Mouse (Mus musculus) layer of hippocampus, adult 9-10 months (tissue): ENCODE results near the gene Sez6.

Experiments used
- DNase-seq: peaks from one replicate; pipeline ENCODE4 v3.0.0; 2022; ENCODE audit warnings: low spot score

Gene Sez6

DNA sequence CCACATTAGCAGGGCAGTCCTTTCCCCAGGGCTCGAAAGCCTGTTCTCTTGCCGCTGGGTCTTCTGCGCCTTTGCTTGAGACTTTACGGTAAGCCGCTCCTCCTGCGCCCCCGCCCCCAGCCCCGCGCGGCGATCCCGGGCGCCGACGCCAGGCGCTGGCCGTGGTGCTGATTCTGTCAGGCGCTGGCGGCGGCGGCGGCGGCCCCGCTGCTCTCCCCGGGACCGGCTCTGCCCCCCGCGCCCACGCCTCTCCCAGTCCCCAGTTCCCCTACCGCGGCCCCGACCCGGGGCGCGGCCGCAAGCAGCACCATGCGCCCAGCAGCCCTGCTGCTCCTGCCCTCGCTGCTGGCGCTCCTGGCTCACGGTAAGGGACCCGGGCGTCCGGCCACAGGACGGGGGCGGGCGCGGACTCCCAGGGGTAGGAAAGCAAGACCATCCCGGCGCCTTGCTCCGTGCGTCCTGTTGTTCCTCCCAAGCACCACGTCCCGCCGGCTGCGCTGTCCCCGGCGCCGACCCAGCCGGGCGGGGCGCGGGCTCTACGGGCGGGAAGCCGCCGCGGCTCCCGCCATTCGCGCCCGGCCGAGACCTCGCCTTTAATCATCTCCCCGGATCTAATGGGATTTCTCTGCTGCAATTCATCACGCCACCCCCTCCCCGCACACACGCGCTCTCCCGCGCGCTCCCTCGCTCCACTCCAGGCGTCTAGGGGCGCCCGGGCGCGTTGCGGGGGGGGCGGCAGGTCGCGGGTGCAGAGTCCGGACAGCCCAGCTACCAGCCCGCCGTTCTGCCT is at the start of gene Sez6:
Gene Sez6, plus strand, starts transcription at position 50 of the 790 bp plus-strand sequence.
- DNase-seq = no peak

- DNase-seq = no peak
Measured at GRCm38 (mm10) chr11:77884524-77885245, 45.9 kb upstream of the Sez6 start.

DNA sequence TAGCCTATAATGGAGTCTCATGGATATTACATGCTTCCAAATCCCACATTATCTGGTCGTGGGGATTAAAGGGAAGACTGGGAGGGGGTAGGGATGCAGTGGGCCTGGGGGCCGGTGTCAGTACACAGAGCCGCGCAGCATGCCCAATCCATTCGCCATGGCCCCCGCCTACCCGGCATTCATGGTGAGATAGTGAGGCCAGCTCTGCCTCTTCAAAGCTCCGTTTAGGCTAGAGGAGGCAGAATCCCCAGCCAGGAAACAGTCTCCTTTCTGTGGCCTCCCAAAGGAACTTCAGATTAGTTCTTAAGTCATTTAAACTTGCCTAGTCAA is 45.4 kb upstream of the Sez6 start:
- no peak for DNase-seq

GRCm38 (mm10) chr11:77887373-77887960 is 43.1 kb upstream of the Sez6 start:
- DNase-seq = no peak

GRCm38 (mm10) chr11:77888846-77889245 is 41.8 kb upstream of the Sez6 start:
- no peak for DNase-seq

DNA sequence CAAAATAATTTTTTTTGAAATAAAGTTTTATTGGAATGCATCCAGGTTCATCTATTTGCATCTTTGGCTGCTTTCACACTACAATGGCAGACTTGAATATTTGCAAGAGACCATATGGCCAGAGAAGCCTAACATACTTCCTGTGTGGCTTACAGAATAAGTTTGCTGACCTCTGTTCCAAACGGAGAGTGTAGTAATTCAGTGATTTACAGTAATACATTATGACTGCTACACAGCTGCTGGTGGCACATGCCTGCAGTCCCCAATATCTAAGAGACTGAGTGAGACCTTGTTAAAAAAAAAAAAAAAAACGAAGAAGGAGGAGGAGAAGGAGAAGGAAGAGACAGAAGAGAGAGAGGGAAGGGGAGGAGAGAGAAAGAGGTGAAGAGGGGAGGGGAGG is 41.1 kb upstream of the Sez6 start:
- DNase-seq = no peak

- no peak for DNase-seq
Measured at GRCm38 (mm10) chr11:77890648-77891258, 39.8 kb upstream of the Sez6 start.

- no peak for DNase-seq
Measured at GRCm38 (mm10) chr11:77892883-77893282, 37.7 kb upstream of the Sez6 start.

DNA sequence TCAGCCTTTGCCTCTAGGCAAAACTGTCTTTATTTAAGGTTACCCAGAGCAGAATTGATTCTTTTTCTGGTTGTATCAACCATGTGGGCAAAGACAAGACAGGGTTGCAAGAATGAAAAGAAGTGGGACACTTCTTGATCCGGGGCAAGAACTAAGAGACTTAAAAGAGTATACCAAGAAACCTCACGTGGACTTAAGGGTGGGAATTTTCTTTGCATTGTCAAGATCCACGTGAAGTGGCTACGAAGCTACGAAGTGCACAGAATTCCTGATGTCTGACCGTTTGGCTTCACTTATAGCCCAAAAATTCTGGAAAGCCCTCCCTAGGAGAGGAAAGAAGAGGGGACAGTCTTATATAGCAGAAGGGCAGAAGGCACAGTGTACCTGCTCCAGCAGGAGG is 37.3 kb upstream of the Sez6 start:
- no peak for DNase-seq

- DNase-seq = no peak
Measured at GRCm38 (mm10) chr11:77893787-77894718, 36.5 kb upstream of the Sez6 start, which contains the start of gene Pipox. Gene Pipox (minus strand): TSS chr11:77894096.

DNA sequence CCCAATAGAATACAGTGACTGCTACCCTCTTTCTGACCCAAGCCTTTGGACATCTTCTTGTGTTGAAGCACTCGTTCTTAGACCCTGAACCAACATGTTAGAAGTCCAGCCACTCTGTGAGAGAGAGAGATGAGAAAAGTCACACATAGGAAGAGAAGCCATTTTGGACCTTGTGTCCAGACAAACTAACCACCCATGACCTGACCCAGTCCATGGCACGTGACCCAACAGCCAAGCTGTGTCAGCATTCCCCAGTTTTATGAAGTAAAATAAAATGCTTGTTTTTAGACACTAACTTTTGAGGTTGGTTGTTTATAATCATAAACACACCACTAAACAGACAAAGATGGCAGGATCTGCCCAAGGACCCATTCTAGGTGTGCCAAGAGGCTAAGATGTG is 35.6 kb upstream of the Sez6 start:
- no peak for DNase-seq

DNA sequence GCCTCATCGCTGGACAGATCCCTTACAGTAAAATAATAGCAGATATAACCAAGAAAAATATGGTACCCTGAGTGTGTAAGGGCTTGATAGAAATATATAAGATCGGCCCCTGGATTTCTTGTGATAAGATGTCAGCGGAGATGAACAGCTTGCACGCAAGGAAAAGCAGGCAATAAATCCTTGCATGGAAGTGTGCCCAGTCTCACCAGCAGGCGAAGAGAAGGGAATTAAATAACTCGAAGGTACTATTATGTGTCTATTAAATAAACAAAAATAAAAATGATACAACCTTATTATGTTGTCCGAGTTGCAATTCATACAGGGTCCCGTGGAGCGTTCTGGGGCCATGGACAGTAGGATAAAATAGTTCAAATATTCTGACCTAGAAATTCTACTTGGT is 34.6 kb upstream of the Sez6 start:
- DNase-seq = no peak

- no peak for DNase-seq
Measured at GRCm38 (mm10) chr11:77896480-77896819, 34.1 kb upstream of the Sez6 start.

DNA sequence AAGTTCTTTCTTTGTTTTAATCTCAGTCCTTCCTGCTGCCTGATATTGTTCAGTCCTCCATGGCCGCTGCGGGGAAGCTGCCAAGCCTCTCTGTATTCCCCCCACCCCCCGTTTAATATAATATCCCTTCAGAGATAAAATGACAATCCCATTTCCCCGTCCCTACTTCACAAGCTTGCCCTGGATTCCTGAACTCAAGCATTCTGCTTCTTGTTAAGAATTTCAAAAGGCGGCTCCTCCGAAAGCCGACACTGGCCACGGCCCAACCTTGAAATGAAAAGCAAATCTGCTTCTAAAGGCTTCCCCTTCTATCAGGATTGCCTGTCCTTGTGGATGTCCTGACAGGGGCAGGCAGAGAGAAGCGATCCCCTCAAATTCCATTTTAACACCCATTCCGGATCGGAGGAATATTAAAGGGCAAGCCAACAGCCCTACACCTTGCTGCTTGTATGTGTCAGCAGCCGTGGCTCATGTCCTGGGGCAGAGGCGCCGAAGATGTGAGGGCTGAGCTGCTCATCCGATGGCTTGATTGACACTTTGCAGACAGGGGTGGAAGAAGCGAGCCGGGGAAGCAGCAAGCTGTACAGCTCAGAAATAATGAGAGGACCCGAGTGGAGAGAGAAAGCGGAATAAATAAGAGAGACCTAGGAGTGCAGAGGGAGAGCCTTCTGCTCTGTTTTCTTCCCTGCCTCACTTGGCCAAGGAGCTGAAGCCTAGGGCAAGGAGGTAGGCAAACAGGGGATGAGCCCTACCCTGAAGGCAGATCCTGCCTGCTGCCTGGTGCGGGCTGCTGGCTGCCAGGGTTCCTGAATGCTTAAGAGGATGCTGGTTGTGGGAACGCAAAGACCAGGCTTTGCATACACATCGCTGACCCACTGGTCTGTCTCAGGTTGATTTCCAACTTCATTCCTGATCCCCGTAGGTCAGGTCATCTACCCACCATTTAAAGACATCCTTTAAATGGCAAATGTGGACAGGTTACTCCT is 33.5 kb upstream of the Sez6 start:
- DNase-seq = no peak

DNA sequence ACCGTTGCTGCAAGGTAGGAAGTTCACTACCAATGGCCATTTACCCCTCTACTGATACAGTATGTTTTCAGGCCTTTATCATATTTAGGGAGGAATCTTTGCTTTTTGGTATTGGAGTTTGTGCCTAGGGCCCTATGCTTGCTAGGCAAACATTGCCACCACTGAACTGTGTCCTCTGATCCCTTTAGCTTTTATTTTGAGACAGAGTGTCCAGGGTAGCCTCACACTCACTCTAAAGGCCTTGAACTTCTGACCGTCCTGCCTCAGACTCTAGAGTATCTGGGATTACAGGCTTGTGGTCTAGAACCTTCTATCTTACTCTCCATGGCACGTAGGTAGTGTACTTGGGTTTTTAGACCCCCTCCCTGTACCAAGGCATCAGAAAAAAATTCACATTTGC is 30.4 kb upstream of the Sez6 start:
- no peak for DNase-seq

DNA sequence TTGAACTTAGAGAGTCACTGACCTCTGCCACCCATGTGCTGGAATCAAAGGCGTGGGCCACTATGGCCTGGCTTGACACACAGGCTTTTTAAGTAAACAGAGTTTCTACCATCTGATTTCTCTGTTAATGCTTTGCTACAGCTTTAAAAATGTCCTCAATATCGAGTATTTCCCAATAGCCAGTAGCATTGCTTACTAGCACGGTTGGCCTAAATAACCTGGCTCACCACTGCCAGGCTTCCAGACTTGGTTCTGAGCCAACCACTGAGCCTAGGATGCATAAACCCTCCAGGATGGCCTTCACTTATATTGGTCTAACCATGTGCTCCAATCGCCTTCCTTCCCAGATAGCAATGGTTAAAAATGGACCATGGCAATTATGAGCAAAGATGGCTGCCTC is 29.9 kb upstream of the Sez6 start:
- no peak for DNase-seq

DNA sequence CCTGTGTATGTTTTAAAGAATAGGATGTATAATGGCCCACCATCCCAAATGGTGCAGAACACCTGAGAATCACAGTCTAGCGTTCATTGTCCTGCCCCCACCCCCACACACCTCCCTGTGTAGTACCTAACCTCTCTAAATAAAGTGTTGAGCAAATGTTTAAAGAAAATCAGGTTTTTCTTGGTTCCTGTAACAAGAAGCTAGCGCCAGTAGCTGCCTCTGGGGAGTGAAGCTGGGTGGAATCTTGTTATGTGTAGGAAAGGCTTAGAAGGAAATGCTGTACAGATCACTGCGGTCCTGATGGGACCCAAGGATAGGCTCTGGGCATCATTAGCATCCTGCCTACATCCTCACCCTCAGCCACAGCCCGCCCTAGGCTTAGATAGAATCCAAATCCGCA is 29.2 kb upstream of the Sez6 start:
- DNase-seq = no peak

DNA sequence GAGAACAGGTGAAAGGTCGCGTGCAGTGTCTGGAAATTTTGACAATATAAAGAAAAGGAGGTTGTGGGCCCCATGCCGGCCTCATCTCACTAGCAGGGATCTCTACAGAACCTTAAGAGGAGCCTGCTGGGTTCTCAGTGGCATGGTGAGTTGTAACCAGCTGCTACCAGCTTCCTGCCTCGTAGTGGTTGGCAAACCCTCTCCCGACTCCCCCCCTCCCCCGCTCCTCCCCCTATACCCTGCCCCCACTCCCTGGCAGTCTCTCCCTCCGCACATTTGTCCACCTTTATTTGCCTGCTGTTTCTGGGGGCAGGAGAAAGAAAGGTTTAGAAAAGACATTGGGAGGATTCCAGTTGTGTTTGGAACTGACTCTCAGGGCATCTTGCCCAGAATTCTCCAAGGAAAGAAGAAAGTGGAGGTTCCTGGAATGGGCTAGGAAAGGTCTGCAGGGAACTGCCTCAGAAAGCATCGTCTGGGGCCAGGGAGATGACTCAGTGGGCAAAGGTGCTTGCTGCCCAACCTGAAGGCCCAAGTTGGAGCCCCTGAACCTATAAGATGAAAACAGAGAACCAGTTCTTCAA is 28.7 kb upstream of the Sez6 start:
- no peak for DNase-seq

DNA sequence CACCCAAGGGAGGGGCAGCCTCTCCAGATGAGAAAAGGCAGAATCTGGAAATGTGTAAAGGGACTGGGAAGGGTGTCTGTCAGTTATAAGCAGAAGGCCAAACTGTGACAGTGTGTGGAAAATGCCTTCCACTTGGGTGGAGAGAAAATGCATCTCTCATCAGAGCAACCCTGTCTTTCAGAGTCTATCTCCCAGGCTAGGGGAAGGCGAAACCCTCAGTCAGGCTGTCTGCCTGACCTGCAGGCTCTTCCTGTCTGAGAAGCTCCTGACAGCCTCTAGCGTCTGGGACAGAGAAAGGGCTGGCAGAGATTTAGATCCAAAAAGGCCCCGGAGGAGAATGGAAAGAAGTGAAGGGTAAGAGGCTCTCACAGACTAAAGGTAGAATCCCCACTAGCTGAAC is 26.8 kb upstream of the Sez6 start:
- no peak for DNase-seq

GRCm38 (mm10) chr11:77904707-77905106 is 25.9 kb upstream of the Sez6 start:
- DNase-seq = no peak
